Mouse (Mus musculus) testis, adult 2 months (tissue): ENCODE data around the gene Lmx1b.

Source experiments
- CTCF ChIP-seq: fragments of 200-500 bp; IDR thresholded peaks from 2 replicates; pipeline ENCODE4 v1.5.1; 2012; ENCODE audit warnings: low read depth, mild to moderate bottlenecking, inconsistent platforms, low read length, moderate library complexity; ENCODE audit not compliant: control insufficient read depth, insufficient read depth, insufficient replicate concordance
- POLR2A ChIP-seq: fragments of 200-500 bp; IDR thresholded peaks from 2 replicates; pipeline ENCODE4 v1.6.1; 2012; ENCODE audit warnings: low read depth, mild to moderate bottlenecking, inconsistent platforms, low read length, moderate library complexity; ENCODE audit not compliant: control insufficient read depth

GRCm38 (mm10) chr2:33558233-33558632 lies 82.1 kb downstream of the Lmx1b start:
- no peak for TF ChIP-seq POLR2A
- peak; percentile 92 for TF ChIP-seq CTCF
